1 mouse cellular context compared by ENCODE assay signal in genomic region chr11:69947337-69948065, GRCm38 (mm10).
TF ChIP-seq lines count a peak whose summit lies in the region.

No protein-coding gene starts in this region.

TF ChIP-seq in CH12.LX, 34 proteins besides CTCF, POLR2A, EP300 and RAD21:
- TF ChIP-seq CHD2 (IDR thresholded peaks at IDR 0.05; ENCODE audit: low read length) (0 out of 2 replicates have a peak, but pooled peaks have one; percentile 20), HCFC1 (IDR thresholded peaks at IDR 0.05; ENCODE audit: low read depth, low read length) (no peak), POLR2AphosphoS2 (IDR thresholded peaks at IDR 0.05; ENCODE audit: low read depth, low read length) (no peak), TCF12 (IDR thresholded peaks at IDR 0.05; ENCODE audit: low read depth, low read length) (0 out of 2 replicates have a peak, but pooled peaks have one; percentile 40)
TF ChIP-seq in CH12.LX: peak in this region for 2.
